Mouse (Mus musculus) MEL (cell line): Measurements from ENCODE around the gene Ankrd53.

Source experiments
- CHD1 ChIP-seq: IDR thresholded peaks from 2 replicates; pipeline ENCODE4 v1.6.1; 2012; ENCODE audit warnings: low read depth, mild to moderate bottlenecking, inconsistent platforms, low read length, improper control_type of control experiment
- CTCF ChIP-seq, 3 experiments: IDR thresholded peaks in 2 of 3; conservative IDR thresholded peaks in 1 of 3; 2 replicates each; pipeline ENCODE4 v1.5.1; 2011 to 2012; ENCODE audit warnings: low read length in 3 of 3, low read depth in 2 of 3, mild to moderate bottlenecking in 2 of 3, improper control_type of control experiment in 1 of 3, inconsistent platforms in 1 of 3, mixed read lengths in 1 of 3, moderate library complexity in 1 of 3; ENCODE audit not compliant: control insufficient read depth in 1 of 3, insufficient read depth in 1 of 3, poor library complexity in 1 of 3, severe bottlenecking in 1 of 3
- EP300 ChIP-seq, 2 experiments: IDR thresholded peaks; 2 replicates each; pipeline ENCODE4 v1.6.1; 2011; ENCODE audit warnings: improper control_type of control experiment in 2 of 2, low read length in 2 of 2, low read depth in 1 of 2, mild to moderate bottlenecking in 1 of 2
- HCFC1 ChIP-seq: IDR thresholded peaks from 2 replicates; pipeline ENCODE4 v1.6.1; 2012; ENCODE audit warnings: low read depth, mild to moderate bottlenecking, inconsistent platforms, low read length, improper control_type of control experiment, moderate library complexity
- MAZ ChIP-seq: IDR thresholded peaks from 2 replicates; pipeline ENCODE4 v1.6.1; 2012; ENCODE audit warnings: low read depth, mild to moderate bottlenecking, inconsistent platforms, low read length, improper control_type of control experiment
- NRF1 ChIP-seq: IDR thresholded peaks from 2 replicates; pipeline ENCODE4 v1.6.1; 2014; ENCODE audit warnings: low read depth, mild to moderate bottlenecking, inconsistent platforms, low read length, improper control_type of control experiment, moderate library complexity; ENCODE audit not compliant: poor library complexity, insufficient read depth, severe bottlenecking
- POLR2A ChIP-seq, 2 experiments: IDR thresholded peaks; 2 replicates each; pipeline ENCODE4 v1.6.1; 2011 to 2012; ENCODE audit warnings: low read length in 2 of 2, mild to moderate bottlenecking in 2 of 2, control low read depth in 1 of 2, improper control_type of control experiment in 1 of 2, low read depth in 1 of 2, moderate library complexity in 1 of 2; ENCODE audit not compliant: control insufficient read depth in 1 of 2, insufficient read depth in 1 of 2, poor library complexity in 1 of 2
- USF2 ChIP-seq, 2 experiments: IDR thresholded peaks; 2 replicates each; pipeline ENCODE4 v1.6.1; 2011 to 2012; ENCODE audit warnings: improper control_type of control experiment in 2 of 2, low read length in 2 of 2, borderline replicate concordance in 1 of 2, inconsistent platforms in 1 of 2, low read depth in 1 of 2, mild to moderate bottlenecking in 1 of 2; ENCODE audit not compliant: insufficient read depth in 1 of 2

DNA sequence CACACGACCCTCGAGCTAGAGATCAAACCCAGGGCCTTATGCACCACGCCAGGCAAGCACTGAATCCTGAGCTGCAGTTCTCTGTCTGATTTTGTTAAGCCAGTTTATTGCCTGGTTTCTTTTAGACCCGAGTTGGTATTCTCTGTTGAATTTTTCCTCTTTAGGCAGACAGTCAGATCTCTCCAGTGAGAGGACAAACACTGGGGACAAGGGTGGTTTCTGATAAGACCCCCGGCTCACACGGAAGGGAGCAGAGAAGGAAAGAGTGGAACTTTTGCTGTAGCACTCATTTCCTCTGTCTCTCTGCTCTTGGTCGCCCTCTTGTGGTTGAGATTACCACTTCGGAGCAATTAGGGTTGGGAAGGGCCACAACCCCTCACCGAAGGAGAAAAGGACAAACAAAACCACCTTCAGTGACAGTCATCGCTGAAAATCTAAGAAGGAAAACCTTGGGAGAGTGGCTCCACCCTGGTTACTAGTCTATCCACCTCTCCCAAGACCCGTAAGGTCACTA, 12.2 kb upstream of the Ankrd53 start:
- TF ChIP-seq CTCF (IDR thresholded peaks at IDR 0.05 in 2 of 3, conservative IDR thresholded peaks at IDR 0.05 in 1 of 3; ENCODE audit: control insufficient read depth in 1 of 3, insufficient read depth in 1 of 3, low read depth in 2 of 3, low read length in 3 of 3, poor library complexity in 1 of 3, severe bottlenecking in 1 of 3) (peak; percentile 69 to 86 (median 82)), EP300 (IDR thresholded peaks at IDR 0.05; ENCODE audit: low read depth in 1 of 2, low read length in 2 of 2) (peak in 1 of 2 experiments; percentile 31; a peak in 1 of 4 replicates), MAZ (peak; percentile 45; the same call in 1 of the 2 replicates), POLR2A (IDR thresholded peaks at IDR 0.05; ENCODE audit: control insufficient read depth in 1 of 2, insufficient read depth in 1 of 2, low read depth in 1 of 2, low read length in 2 of 2, poor library complexity in 1 of 2) (no peak), NRF1 (no peak), HCFC1 (peak; percentile 48; the same call in 1 of the 2 replicates), USF2 (IDR thresholded peaks at IDR 0.05; ENCODE audit: borderline replicate concordance in 1 of 2, insufficient read depth in 1 of 2, low read depth in 1 of 2, low read length in 2 of 2) (no peak), CHD1 (no peak)
